Mouse (Mus musculus) v-Abl transformed pro-B cells (cell line): ENCODE results near the gene Guca2a.

ENCODE experiments used
- in situ Hi-C, 2 experiments: fragments of 400-800 bp; cut with MboI; formaldehyde crosslinking; loops; one replicate each; pipeline ENCODE4 v1.15.1; 2025; ENCODE audit not compliant: unreplicated experiment in 2 of 2

The Guca2a gene

DNA sequence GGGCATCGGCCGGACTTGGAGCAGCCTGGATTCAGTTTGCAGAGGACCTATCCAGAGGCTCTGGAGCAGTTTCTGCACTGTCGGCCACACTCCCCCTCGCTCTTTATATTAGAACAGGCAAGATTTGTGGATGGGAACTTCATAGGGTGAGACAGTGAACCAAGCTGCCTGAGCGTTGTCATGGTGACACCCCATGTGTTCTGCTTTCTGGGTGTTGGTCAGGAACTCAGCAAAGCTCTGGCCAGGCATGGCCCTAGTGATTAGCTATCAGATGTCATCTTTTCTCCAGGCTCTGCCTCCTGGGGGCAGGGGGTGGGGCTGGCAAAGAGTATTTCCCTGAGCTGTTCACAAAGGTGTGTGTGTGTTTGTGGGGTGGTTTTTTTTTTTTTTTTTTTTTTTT lies 45.1 kb downstream of the Guca2a start:
- in situ Hi-C loops, result no loop called here

- in situ Hi-C loops, result no loop called here
These were observed 48.2 kb downstream of the Guca2a start for GRCm38 (mm10) chr4:119685746-119686145.
